Mouse (Mus musculus) testis, adult 2 months (tissue): ENCODE results near the gene Ptrh2.

Source experiments
- CTCF ChIP-seq: fragments of 200-500 bp; IDR thresholded peaks from 2 replicates; pipeline ENCODE4 v1.5.1; 2012; ENCODE audit warnings: low read depth, mild to moderate bottlenecking, inconsistent platforms, low read length, moderate library complexity; ENCODE audit not compliant: control insufficient read depth, insufficient read depth, insufficient replicate concordance
- POLR2A ChIP-seq: fragments of 200-500 bp; IDR thresholded peaks from 2 replicates; pipeline ENCODE4 v1.6.1; 2012; ENCODE audit warnings: low read depth, mild to moderate bottlenecking, inconsistent platforms, low read length, moderate library complexity; ENCODE audit not compliant: control insufficient read depth

DNA sequence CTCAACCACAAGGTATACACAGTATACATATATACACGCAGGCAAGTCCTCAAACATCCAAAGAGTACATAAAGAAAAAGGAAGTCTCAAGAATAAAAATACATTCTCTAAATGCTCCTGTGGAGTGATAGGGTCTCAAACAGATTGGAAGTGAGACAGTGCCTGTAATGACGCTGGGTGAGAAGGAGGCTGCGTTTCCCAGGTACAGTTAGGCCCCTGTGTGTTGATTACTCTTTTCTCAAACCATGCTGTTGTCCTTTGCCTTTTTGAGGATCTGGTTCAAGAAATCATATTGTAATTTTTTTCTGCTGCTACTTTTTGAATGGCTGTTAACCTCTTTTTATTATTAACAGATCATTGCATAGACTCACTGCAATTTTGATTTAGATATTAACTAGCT lies 6.6 kb downstream of the Ptrh2 start:
- TF ChIP-seq CTCF, result no peak
- TF ChIP-seq POLR2A, result no peak
